Mouse (Mus musculus) testis, adult 2 months (tissue): ENCODE measurements around the gene Adam23. TPM values are rescaled to one million over a fixed set of nuclear protein-coding genes. Genes with fewer than 3 reads are reported as not detected.

ENCODE experiments used
- H3K27ac ChIP-seq: fragments of 200-500 bp; 2 replicates; pipeline ENCODE4 v1.5.1; 2012; ENCODE audit warnings: low read depth, low read length; ENCODE audit not compliant: control insufficient read depth, insufficient read depth
- H3K27me3 ChIP-seq: fragments of 200-500 bp; 2 replicates; pipeline ENCODE4 v1.6.1; 2012; ENCODE audit warnings: mild to moderate bottlenecking, low read length, moderate library complexity; ENCODE audit not compliant: control insufficient read depth, insufficient read depth
- H3K36me3 ChIP-seq: fragments of 200-500 bp; 2 replicates; pipeline ENCODE4 v1.6.1; 2012; ENCODE audit warnings: mild to moderate bottlenecking, low read length; ENCODE audit not compliant: control insufficient read depth, insufficient read depth
- H3K4me1 ChIP-seq: fragments of 200-500 bp; 2 replicates; pipeline ENCODE4 v1.6.1; 2012; ENCODE audit warnings: low read length; ENCODE audit not compliant: control insufficient read depth, insufficient read depth
- H3K4me3 ChIP-seq: fragments of 200-500 bp; 2 replicates; pipeline ENCODE4 v1.5.1; 2012; ENCODE audit warnings: low read depth, mild to moderate bottlenecking, low read length, moderate library complexity, mixed read lengths; ENCODE audit not compliant: control insufficient read depth
- CTCF ChIP-seq: fragments of 200-500 bp; IDR thresholded peaks from 2 replicates; pipeline ENCODE4 v1.5.1; 2012; ENCODE audit warnings: low read depth, mild to moderate bottlenecking, inconsistent platforms, low read length, moderate library complexity; ENCODE audit not compliant: control insufficient read depth, insufficient read depth, insufficient replicate concordance
- POLR2A ChIP-seq: fragments of 200-500 bp; IDR thresholded peaks from 2 replicates; pipeline ENCODE4 v1.6.1; 2012; ENCODE audit warnings: low read depth, mild to moderate bottlenecking, inconsistent platforms, low read length, moderate library complexity; ENCODE audit not compliant: control insufficient read depth
- polyA plus RNA-seq: library from polyadenylated mRNA; depleted of rRNA; stranded (reverse); fragments of >200 nt; gene quantifications from 2 replicates; pipeline ENCODE4 v1.2.3, GENCODE M21; 2012

Adam23 gene
- polyA plus RNA-seq, 1 experiment: 1.8 TPM

GRCm38 (mm10) chr1:63434052-63434451, 11.6 kb upstream of the Adam23 start:
- Histone ChIP-seq H3K4me3 (no peak overlapping the region), H3K27ac (peak overlapping the region; percentile 44; the same call in 1 of the 2 replicates), H3K27me3 (no peaks in the 10 kb centered on the region), H3K36me3 (no peaks in the 10 kb centered on the region), H3K4me1 (no peaks in the 10 kb centered on the region; the same call in none of the 2 replicates)
- TF ChIP-seq POLR2A (no peak), CTCF (no peak)

GRCm38 (mm10) chr1:63437529-63437928, 8.2 kb upstream of the Adam23 start:
- Histone ChIP-seq H3K36me3 (no peaks in the 10 kb centered on the region), H3K27me3 (no peaks in the 10 kb centered on the region), H3K27ac (no peak overlapping the region), H3K4me3 (no peak overlapping the region), H3K4me1 (no peaks in the 10 kb centered on the region)
- TF ChIP-seq CTCF (no peak), POLR2A (no peak)

- H3K27me3 ChIP-seq: no peaks in the 10 kb centered on the region
- H3K36me3 ChIP-seq: no peaks in the 10 kb centered on the region
- no peak overlapping the region for H3K27ac ChIP-seq
- TF ChIP-seq POLR2A (no peak), CTCF (no peak)
- H3K4me1 ChIP-seq: peaks cover 9% of the 10 kb centered on the region
- no peak overlapping the region for H3K4me3 ChIP-seq
Observed at GRCm38 (mm10) chr1:63442186-63442585, 3.5 kb upstream of the Adam23 start.

GRCm38 (mm10) chr1:63442616-63443015, 3.1 kb upstream of the Adam23 start:
- TF ChIP-seq POLR2A (no peak), CTCF (no peak)
- no peaks in the 10 kb centered on the region for H3K27me3 ChIP-seq
- H3K27ac ChIP-seq: no peak overlapping the region
- H3K4me1 ChIP-seq: peaks cover 9% of the 10 kb centered on the region
- no peak overlapping the region for H3K4me3 ChIP-seq
- H3K36me3 ChIP-seq: no peaks in the 10 kb centered on the region

- no peaks in the 10 kb centered on the region for H3K27me3 ChIP-seq
- no peak overlapping the region; the same call in 1 of the 2 replicates for H3K4me3 ChIP-seq
- no peaks in the 10 kb centered on the region for H3K36me3 ChIP-seq
- TF ChIP-seq CTCF: no peak
- no peak for TF ChIP-seq POLR2A
- peaks cover 9% of the 10 kb centered on the region for H3K4me1 ChIP-seq
- H3K27ac ChIP-seq: no peak overlapping the region
Observed at GRCm38 (mm10) chr1:63445149-63445609, 512 bp upstream of the Adam23 start.

GRCm38 (mm10) chr1:63446047-63446704, 485 bp downstream of the Adam23 start:
- H3K27me3 ChIP-seq: no peaks in the 10 kb centered on the region
- TF ChIP-seq POLR2A (no peak), CTCF (no peak)
- no peak overlapping the region for H3K27ac ChIP-seq
- H3K4me3 ChIP-seq: peak overlapping the region; percentile 83
- H3K4me1 ChIP-seq: peaks cover 9% of the 10 kb centered on the region
- H3K36me3 ChIP-seq: no peaks in the 10 kb centered on the region

- H3K27ac ChIP-seq: no peak overlapping the region
- no peak for TF ChIP-seq POLR2A
- no peaks in the 10 kb centered on the region for H3K27me3 ChIP-seq
- no peak overlapping the region; the same call in 1 of the 2 replicates for H3K4me3 ChIP-seq
- no peaks in the 10 kb centered on the region for H3K36me3 ChIP-seq
- peaks cover 9% of the 10 kb centered on the region for H3K4me1 ChIP-seq
Observed at GRCm38 (mm10) chr1:63446721-63447120, 1.0 kb downstream of the Adam23 start.
